Mouse (Mus musculus): Measurements from ENCODE around the gene Xrcc4. TPM values are rescaled to one million over a fixed set of nuclear protein-coding genes. Genes with fewer than 3 reads are reported as not detected.
"Not testable (repeated sequence)": the region's sequence is repeated elsewhere in the genome, so short reads cannot be mapped to it uniquely, and the experiment has no call there.

Gene Xrcc4
- polyA plus RNA-seq, 1 experiment = 0.27 TPM

GRCm38 (mm10) chr13:89766551-89766950 is 322.9 kb downstream of the Xrcc4 start:
- no peak overlapping the region for H3K4me3 ChIP-seq (ENCODE audit: low read depth, low read length)
- no peaks in the 10 kb centered on the region; the same call in 1 of the 2 replicates for H3K27me3 ChIP-seq (ENCODE audit: control insufficient read depth, insufficient read depth, low read length)
- WGBS = 58% methylated on average over 1 of the region's 1 CpGs
- no peaks in the 10 kb centered on the region for H3K36me3 ChIP-seq (ENCODE audit: control insufficient read depth, insufficient read depth, low read length)
- H3K4me1 ChIP-seq (ENCODE audit: control insufficient read depth, insufficient read depth, insufficient read length, low read length) = no peaks in the 10 kb centered on the region
- no peak for TF ChIP-seq CTCF (IDR thresholded peaks at IDR 0.05; ENCODE audit: extremely low read depth, insufficient read length, insufficient replicate concordance, low read depth, low read length)
- no peak for TF ChIP-seq POLR2A (IDR thresholded peaks at IDR 0.05; ENCODE audit: low read depth, low read length)
- no peak overlapping the region for H3K27ac ChIP-seq (ENCODE audit: insufficient read depth, low read depth, low read length)

GRCm38 (mm10) chr13:89765966-89766365 is 323.4 kb downstream of the Xrcc4 start:
- Histone ChIP-seq H3K27me3 (ENCODE audit: control insufficient read depth, insufficient read depth, low read length) (no peaks in the 10 kb centered on the region; the same call in 1 of the 2 replicates), H3K36me3 (ENCODE audit: control insufficient read depth, insufficient read depth, low read length) (no peaks in the 10 kb centered on the region), H3K4me3 (ENCODE audit: low read depth, low read length) (no peak overlapping the region), H3K4me1 (ENCODE audit: control insufficient read depth, insufficient read depth, insufficient read length, low read length) (no peaks in the 10 kb centered on the region), H3K27ac (ENCODE audit: insufficient read depth, low read depth, low read length) (no peak overlapping the region)
- 69% methylated on average over 3 of the region's 3 CpGs for WGBS
- no peak for TF ChIP-seq POLR2A (IDR thresholded peaks at IDR 0.05; ENCODE audit: low read depth, low read length)
- no peak for TF ChIP-seq CTCF (IDR thresholded peaks at IDR 0.05; ENCODE audit: extremely low read depth, insufficient read length, insufficient replicate concordance, low read depth, low read length)

DNA sequence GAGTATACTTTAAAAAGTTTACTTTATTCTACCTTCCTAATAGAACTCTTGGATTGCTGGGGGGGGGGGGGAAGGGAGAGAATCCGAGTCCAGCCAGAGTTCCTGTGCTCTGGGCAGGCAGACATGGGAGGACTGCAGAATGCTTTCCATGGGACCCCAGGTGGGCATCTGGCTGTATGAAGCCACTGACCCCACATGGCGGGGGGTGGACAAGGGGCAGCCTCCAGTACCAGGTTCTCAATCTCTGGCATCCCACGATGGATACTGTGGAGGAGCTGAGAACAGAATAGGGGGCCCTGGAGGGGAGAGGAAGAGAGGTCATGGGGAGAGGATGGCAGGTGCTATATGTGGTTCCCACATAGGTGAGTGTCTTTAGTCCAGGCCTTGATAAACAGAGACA is 327.1 kb downstream of the Xrcc4 start:
- Histone ChIP-seq H3K36me3 (ENCODE audit: control insufficient read depth, insufficient read depth, low read length) (no peaks in the 10 kb centered on the region), H3K4me1 (ENCODE audit: control insufficient read depth, insufficient read depth, insufficient read length, low read length) (no peaks in the 10 kb centered on the region), H3K4me3 (ENCODE audit: low read depth, low read length) (no peak overlapping the region), H3K27ac (ENCODE audit: insufficient read depth, low read depth, low read length) (no peak overlapping the region), H3K27me3 (ENCODE audit: control insufficient read depth, insufficient read depth, low read length) (no peaks in the 10 kb centered on the region; the same call in 1 of the 2 replicates)
- WGBS = 70% methylated on average over 3 of the region's 3 CpGs
- no peak for TF ChIP-seq POLR2A (IDR thresholded peaks at IDR 0.05; ENCODE audit: low read depth, low read length)
- no peak for TF ChIP-seq CTCF (IDR thresholded peaks at IDR 0.05; ENCODE audit: extremely low read depth, insufficient read length, insufficient replicate concordance, low read depth, low read length)

DNA sequence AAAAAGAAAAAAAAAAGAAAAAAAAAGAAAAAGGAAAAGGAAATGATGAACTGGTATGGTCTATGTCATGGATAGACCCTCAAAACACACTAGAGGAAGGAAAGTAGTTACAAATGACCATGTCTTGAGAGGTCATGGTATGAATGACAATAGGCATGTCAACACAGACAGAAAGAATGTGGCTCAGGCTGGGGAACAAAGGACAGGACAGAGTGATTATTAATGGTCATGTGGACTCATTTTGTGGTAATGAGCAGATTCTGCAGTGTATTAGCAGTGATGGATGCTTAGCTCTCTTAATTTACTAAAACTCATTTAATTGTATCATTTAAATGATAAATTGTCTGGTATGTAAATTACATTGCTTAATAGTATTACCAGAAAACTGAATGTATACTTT is 333.1 kb downstream of the Xrcc4 start:
- no peak overlapping the region for H3K4me3 ChIP-seq (ENCODE audit: low read depth, low read length)
- H3K27ac ChIP-seq (ENCODE audit: insufficient read depth, low read depth, low read length) = no peak overlapping the region
- no peaks in the 10 kb centered on the region for H3K36me3 ChIP-seq (ENCODE audit: control insufficient read depth, insufficient read depth, low read length)
- no peak for TF ChIP-seq CTCF (IDR thresholded peaks at IDR 0.05; ENCODE audit: extremely low read depth, insufficient read length, insufficient replicate concordance, low read depth, low read length)
- no peaks in the 10 kb centered on the region for H3K4me1 ChIP-seq (ENCODE audit: control insufficient read depth, insufficient read depth, insufficient read length, low read length)
- no peaks in the 10 kb centered on the region for H3K27me3 ChIP-seq (ENCODE audit: control insufficient read depth, insufficient read depth, low read length)

- not testable (repeated sequence) for H3K4me3 ChIP-seq (ENCODE audit: low read depth, low read length); H3K36me3 ChIP-seq (ENCODE audit: control insufficient read depth, insufficient read depth, low read length); H3K4me1 ChIP-seq (ENCODE audit: control insufficient read depth, insufficient read depth, insufficient read length, low read length); H3K27ac ChIP-seq (ENCODE audit: insufficient read depth, low read depth, low read length); H3K27me3 ChIP-seq (ENCODE audit: control insufficient read depth, insufficient read depth, low read length)
- 30% methylated on average over 3 of the region's 3 CpGs for WGBS
These were observed 338.8 kb downstream of the Xrcc4 start for GRCm38 (mm10) chr13:89750562-89750961.

DNA sequence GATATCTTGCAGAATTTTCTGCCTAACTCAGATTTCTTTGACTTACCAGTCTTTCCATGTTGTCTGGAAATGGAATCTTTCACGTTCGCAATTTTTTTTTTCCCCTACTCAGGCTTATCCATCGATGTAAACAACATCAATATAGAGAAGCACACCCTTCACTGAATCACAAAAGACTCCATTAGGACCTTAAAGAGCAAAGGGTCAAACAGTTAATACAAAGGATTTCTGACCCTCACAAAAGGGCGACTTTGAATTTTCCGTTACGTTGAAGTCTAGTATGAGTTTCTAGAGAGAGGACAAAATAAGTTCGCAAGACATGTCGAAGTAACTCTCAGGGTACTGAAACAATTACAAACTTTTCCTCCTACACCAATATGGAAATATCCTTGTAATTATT is 346.2 kb downstream of the Xrcc4 start:
- H3K27ac ChIP-seq (ENCODE audit: insufficient read depth, low read depth, low read length) = no peak overlapping the region
- H3K4me1 ChIP-seq (ENCODE audit: control insufficient read depth, insufficient read depth, insufficient read length, low read length) = peaks cover 12% of the 10 kb centered on the region
- H3K4me3 ChIP-seq (ENCODE audit: low read depth, low read length) = no peak overlapping the region
- TF ChIP-seq POLR2A (IDR thresholded peaks at IDR 0.05; ENCODE audit: low read depth, low read length) (no peak), CTCF (IDR thresholded peaks at IDR 0.05; ENCODE audit: extremely low read depth, insufficient read length, insufficient replicate concordance, low read depth, low read length) (no peak)
- H3K36me3 ChIP-seq (ENCODE audit: control insufficient read depth, insufficient read depth, low read length) = no peaks in the 10 kb centered on the region
- WGBS = 69% methylated on average over 8 of the region's 8 CpGs
- peaks cover 23% of the 10 kb centered on the region for H3K27me3 ChIP-seq (ENCODE audit: control insufficient read depth, insufficient read depth, low read length)

DNA sequence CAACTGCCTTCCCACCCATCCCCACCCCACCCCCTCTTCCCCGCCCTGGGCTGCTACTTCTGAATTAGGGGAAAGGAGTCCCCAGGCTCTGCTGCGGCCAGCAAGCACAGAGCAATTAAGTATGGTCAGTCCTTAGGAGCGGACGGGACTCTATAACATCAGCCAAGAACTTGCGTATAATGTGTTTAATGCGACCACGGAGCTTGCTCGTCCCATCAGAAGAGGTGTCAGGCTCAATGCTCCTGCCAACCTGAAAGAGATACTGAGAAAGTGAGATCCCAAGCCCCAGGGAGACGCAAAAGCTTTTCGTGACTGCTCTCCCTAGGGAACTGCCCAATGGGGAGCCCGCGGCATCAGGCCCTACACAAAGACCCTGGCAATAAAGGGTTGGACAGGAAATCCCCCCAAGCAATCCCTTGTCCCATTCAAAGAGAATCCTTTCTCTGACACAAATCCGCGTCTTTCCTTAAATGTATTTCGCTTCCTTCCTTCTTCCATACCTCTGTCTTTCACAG is 346.7 kb downstream of the Xrcc4 start:
- Histone ChIP-seq H3K4me1 (ENCODE audit: control insufficient read depth, insufficient read depth, insufficient read length, low read length) (peaks cover 12% of the 10 kb centered on the region), H3K27me3 (ENCODE audit: control insufficient read depth, insufficient read depth, low read length) (peaks cover 23% of the 10 kb centered on the region), H3K36me3 (ENCODE audit: control insufficient read depth, insufficient read depth, low read length) (no peaks in the 10 kb centered on the region), H3K4me3 (ENCODE audit: low read depth, low read length) (peak overlapping the region; percentile 51), H3K27ac (ENCODE audit: insufficient read depth, low read depth, low read length) (no peak overlapping the region)
- WGBS = 26% methylated on average over 15 of the region's 15 CpGs
- no peak for TF ChIP-seq CTCF (IDR thresholded peaks at IDR 0.05; ENCODE audit: extremely low read depth, insufficient read length, insufficient replicate concordance, low read depth, low read length)
- TF ChIP-seq POLR2A (IDR thresholded peaks at IDR 0.05; ENCODE audit: low read depth, low read length) = no peak

All from small intestine, adult 2 months (tissue).